Mouse (Mus musculus) small intestine, adult 10 weeks (tissue): ENCODE data around the gene Lrrc74a. TPM values are rescaled to one million over a fixed set of nuclear protein-coding genes. Genes with fewer than 3 reads are reported as not detected.

Experiments
- polyA plus RNA-seq: library from polyadenylated mRNA; stranded (reverse); fragments of 350-450 nt; fragmentation: Illumina TruSeq; extraction: RNeasy Lipid Tissue Mini Kit (QIAGEN cat#74804); gene quantifications from one replicate; pipeline ENCODE4 v1.2.3, GENCODE M21; 2014; ENCODE audit warnings: low replicate concordance

Gene Lrrc74a
- polyA plus RNA-seq = not detected

GRCm38 (mm10) chr12:86734319-86734810 lies at the start of gene Lrrc74a:
TSS of gene Lrrc74a (plus strand) at chr12:86734369.

GRCm38 (mm10) chr12:86726120-86726640 lies 8.0 kb upstream of the Lrrc74a start, which contains the start of gene Angel1:
TSS of gene Angel1 (minus strand) at chr12:86726460.

Other genes with a start within 250 kb of the Lrrc74a start
- not detected for gene Vash1, start 55.7 kb upstream of the Lrrc74a start, polyA plus RNA-seq
- not detected for gene Angel1, start 7.9 kb upstream of the Lrrc74a start, polyA plus RNA-seq
- gene Irf2bpl, start 150.4 kb downstream of the Lrrc74a start, polyA plus RNA-seq = 13.1 TPM
- gene Cipc, start 212.7 kb downstream of the Lrrc74a start, polyA plus RNA-seq = 14.9 TPM